Mouse (Mus musculus): ENCODE data around the gene Otulin.

Otulin gene

DNA sequence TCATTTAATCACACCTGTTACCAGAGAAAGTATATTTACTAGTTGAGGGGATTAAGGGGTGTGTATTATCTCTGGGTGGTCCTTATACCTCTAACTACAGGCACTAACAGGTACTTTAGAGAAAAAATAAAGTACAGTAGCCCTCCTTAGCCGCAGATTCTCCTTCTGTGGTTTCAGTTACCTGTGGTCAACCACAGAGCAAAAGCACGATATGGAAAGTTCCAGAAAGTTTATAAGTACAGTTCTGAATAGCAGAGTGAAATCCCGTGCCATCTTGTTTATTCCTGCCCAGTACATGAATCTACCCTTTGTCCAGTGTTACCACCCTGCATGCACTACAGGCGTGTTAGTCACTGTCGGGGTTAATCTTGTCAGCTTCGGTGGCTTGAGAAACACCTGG lies 51.6 kb downstream of the Otulin start:
- no peak for DNase-seq

- DNase-seq: no peak
These were observed 52.3 kb downstream of the Otulin start for GRCm38 (mm10) chr15:27577915-27578780.

DNA sequence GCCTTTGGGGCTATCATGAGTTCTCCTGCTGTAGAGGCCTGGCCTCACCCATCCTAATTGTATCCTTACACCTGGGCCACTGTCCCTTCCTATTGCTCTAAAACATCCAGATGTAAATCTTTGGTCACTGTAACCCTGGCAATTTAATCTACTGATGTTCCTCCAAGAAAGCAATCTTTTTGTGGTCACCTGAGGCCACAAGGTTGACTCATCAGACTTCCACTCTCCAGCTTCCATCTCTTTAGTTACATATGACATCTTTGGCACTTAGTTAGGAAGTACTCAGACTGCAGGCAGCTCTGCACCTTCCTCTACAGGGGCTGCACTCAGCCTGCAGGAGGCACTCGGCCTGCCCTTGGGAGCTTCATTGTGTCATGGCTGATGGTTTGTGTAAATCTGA lies 53.6 kb downstream of the Otulin start:
- no peak for DNase-seq

DNA sequence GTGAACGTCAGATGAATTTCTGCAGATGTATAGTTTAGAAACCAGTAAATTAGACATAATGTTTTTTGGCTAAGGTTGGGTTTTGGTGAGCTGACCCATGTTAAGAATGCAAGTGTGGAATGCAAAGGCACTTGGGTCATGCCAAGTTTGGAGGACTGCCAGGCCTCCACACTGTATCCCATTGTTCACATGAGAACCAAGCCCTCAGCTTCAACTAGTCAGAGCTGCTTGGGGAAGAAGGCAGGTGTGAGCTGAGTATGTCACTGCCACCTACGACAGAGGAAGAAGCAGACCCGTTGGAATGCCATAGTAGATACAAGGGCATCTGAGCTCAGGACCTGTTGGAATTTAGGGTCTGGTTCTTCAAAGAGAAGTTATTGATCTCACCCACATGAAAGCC lies 54.6 kb downstream of the Otulin start:
- peak; percentile 32 for DNase-seq

DNA sequence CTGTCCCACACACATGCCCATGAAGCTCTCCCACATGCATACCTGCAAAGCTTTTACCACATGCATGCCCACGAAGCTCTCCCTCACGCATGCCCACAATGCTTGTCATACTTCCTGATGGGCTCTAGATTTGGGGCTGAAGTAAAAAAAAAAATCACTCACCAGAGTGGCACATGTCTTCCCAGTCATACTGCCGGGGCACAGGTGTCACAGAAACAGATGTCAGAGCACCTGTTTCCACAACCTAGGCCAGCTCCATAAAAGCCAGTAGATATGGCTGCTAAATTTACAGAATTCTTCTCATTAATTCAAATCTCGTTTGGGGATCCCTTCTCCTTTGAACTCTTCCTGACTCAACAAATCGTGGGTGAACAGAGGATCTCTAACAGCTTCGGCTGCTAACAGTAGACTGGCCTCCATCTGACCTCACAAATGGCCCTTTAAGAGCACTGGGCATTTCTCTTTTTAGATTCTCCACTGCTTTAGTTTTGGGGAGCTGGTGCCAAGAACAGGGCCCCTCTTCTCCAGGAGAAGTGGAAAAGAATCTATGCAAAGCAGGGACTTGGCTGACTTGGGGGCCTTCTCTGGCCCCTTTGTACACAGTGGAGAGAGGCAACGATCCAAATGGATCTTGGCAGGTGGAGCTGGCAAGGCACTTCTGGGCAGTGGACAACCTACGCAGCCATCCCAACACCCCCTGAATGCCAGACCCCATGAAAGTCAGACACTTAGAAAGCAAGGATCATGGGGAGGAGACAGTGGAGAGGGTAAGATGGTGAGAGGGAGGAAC lies 55.3 kb downstream of the Otulin start:
- no peak for DNase-seq

DNA sequence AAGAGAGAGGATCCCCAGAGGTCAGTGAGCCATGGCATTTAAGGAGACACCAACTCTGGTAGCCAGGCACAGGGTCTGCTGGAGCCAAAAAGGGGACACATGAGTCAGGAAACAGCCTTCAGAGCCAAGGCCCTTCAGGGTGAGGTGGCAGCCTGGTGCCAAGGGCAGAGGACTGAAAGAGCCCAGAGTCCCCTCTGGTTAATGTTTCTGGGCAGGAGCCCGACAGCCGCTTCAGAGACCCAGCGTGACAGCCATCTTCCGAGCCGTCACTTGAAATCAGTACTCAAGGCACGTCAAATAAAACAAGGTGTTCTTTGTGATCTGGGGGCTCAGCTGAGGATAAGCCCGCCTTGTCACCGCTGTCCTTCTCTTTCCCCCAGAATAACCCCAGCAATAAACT lies 59.3 kb downstream of the Otulin start:
- DNase-seq: no peak

DNA sequence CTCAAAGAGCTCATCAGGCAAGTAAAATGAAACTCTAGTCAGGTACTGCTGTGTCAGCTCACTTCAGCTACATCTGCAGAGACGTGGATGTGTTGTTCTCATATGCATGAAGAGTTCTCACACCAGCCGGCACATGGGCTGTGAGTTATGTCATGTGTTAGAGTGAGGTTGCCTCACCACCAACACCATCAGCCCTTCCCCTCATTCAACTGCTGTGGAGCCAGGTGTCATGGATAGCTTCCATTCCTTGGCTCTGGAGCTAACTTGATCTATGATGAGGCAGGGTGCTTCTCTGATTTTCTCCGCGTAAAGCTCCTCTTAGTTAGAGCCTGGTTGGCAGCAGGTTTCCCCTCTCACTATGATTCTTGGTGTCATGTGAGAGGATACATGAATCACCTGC lies 60.1 kb downstream of the Otulin start:
- no peak for DNase-seq

DNA sequence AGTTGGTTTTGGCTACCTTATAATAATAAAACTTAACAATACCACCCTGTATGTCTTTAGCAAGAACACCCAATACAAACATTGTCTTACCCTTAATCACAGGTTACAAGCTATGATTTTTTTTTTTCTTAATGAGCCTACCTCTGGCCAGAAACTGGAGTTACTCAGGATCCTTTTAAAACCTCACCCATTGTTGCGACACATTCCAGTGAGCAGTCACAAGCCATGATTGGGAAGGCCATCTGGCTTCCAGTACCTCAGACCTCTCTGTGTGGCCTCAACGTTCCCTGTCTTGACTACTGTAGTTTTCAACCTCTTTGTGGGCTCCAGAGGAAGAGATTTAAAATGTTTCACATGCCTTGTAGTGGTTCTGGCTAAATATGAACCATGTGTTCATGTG lies 60.6 kb downstream of the Otulin start:
- no peak for DNase-seq

- DNase-seq: no peak
These were observed 62.1 kb downstream of the Otulin start for GRCm38 (mm10) chr15:27568371-27568770.

DNA sequence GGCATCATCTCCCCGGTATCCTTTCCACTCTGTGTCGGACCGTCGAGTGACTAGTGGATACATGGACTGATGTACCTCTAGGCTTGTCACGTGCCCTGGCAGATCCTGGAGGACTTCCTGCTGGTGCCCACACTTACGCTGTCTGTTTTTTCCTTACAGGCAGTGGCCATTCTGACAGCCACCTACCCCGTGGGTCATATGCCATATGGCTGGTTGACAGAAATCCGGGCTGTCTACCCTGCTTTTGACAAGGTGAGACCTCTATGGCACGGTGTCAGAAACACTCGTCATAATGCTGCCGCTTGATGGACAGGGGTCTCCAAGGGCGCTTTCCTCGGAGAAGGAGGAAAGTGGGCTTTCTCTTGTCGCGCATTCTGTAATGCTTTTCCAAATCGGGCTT lies 63.1 kb downstream of the Otulin start:
- no peak for DNase-seq

GRCm38 (mm10) chr15:27565626-27566185 lies 64.8 kb downstream of the Otulin start:
- DNase-seq: no peak

DNA sequence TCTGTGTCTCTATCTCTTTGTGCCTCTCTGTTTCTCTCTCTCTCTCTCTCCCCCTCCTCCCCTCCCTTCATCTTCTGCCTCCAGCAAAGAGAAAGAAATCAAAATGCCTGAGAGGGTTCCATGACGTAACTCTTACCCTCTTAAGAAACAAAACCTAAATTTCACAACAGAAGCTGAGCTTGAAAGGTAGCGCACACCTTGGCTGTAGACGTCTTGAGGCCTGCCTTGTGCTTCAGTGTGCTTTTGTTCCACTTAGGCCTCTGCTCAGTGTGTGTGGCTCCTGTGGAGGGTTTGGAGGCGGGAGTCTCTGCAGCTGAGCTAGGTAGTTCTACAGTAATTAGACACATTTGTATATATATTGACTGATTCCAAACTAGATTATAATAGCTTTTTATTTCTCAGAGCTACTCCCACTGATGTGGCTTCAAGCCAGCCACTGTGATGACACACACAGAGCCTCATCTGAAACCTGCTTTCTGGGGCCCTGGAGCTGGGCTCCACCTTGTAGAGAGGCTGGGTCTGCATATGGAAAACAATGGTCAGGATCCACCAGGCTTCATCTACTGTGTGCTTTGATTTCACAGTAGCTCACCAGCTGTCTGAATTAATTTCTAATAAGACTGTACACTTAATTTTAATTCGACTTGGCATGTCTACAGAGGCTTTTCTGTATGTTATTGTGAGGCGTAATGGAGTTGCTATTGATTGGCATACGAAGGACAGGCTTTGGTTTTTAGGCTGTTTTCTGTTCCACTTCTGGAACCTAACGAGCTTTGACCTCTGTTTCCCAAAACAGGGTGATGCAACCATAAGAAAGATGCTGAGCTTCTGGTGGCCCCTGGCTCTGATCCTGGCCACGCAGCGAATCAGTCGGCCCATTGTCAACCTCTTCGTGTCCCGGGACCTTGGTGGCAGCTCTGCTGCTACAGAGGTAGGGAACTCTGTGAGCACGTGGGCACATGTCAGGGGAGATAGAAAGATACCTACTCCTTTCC lies 66.1 kb downstream of the Otulin start:
- DNase-seq: no peak

- peak; percentile 11 for DNase-seq
These were observed 70.2 kb downstream of the Otulin start for GRCm38 (mm10) chr15:27560315-27560714.

GRCm38 (mm10) chr15:27558456-27559147 lies 71.9 kb downstream of the Otulin start:
- DNase-seq: no peak

GRCm38 (mm10) chr15:27553554-27553953 lies 76.9 kb downstream of the Otulin start:
- DNase-seq: no peak

- DNase-seq: no peak
These were observed 78.3 kb downstream of the Otulin start for GRCm38 (mm10) chr15:27552129-27552700.

- no peak for DNase-seq
These were observed 79.1 kb downstream of the Otulin start for GRCm38 (mm10) chr15:27551117-27552114.

DNA sequence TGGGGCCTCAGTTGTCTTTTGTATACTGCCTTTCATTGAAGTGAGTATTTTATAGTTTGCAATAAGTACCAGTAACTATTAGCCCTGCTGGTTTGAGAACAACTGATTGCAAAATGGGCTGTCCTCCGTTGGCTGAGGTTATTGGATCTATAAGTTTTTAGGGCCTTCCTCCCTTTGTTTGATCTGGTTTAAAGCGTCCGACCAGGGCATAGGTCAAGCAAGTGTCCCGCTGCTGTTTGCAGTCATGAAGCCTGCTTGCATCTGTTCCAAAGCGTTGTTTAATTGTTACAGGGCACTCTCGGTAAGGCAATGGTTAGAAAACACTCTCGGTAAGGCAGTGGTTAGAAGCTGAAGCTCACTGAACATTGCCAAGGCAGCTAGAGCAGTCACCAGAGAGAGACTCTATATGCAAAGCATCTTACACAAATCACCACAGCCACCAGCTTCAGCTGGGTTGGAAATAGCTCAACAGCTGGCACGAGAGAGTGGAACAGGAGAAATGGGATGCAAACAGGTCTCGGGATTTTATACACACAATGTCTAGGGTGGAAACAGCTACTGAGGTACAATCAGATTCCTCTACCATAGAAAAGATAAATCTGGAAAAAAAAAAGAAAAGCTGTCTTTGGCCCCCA lies 80.0 kb downstream of the Otulin start:
- DNase-seq: no peak

- DNase-seq: no peak
These were observed 80.6 kb downstream of the Otulin start for GRCm38 (mm10) chr15:27549878-27550277.

DNA sequence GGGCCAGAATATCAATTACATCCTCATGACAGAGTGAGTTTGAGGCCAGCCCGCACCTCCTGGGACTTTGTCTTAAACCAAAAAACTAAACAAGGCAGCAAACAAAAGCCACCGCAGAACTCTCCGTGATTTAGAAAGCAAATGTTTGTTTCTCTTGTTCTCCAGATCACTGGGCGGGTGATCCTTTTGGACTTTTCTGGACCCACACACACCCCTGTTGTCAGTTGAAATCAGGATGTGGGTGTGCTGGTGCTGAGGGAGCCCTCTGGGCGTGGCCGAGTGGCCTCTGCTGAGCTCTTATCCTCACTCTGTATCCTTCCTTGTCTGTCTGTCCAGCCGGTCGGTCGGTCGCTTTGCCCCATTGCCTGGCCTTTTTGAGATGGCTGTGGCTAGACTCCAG lies 81.4 kb downstream of the Otulin start:
- no peak for DNase-seq

All from kidney, postnatal 14 days (tissue).